Mouse (Mus musculus): Measurements from ENCODE around the gene Crip2. TPM values are rescaled to one million over a fixed set of nuclear protein-coding genes. Genes with fewer than 3 reads are reported as not detected.
A peak's percentile ranks its signal among the peaks of the same experiment; 100 is the strongest.

Gene Crip2
- polyA plus RNA-seq, 1 experiment = 137 TPM

DNA sequence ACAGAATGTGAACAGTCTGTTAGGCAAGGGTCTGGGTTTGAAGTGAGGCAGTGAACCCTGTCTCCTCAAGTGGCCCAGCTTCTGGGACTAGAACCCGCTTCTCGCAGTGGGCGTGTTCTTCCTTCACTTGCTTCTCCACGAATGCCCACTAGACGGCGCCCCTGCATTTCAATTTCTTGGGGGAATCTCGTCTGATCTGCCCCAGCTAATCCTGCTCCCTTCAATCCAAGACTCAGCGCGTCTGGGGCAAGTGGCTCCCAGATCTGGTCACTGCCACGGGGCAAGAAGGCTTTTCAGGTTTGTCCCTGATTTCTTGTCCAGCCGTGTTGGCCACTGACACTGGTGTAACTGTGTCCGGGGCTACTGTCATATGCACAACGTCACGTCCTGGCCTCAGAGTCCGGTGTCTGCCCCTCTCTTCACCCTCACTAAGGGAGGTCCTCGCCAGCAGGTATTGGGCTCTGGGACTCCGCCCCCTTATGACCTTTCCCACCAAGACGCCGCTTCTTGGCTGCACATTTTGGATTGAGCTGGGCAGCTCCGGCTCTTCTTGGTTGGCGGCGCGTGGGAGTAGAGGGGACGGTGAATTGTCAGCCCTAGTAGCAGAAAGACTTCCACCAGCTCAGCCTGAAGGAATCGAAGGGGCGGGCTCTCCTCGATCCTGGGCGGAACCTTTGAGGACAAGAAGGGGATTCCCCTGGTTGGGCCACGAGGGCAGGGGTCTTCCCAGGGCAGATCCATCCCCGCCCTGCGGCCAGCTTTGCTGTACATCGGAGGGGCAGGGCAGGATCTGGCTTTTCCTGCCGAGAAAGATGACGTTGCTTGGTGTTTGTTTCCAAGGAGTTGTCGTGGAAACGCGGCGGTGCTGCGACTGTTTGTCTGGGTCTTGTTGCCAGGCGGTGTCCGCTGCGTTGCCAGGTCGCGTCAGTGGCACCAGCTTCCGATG is 6.3 kb downstream of the Crip2 start, which contains the start of gene Crip1:
Gene Crip1 (plus strand): TSS at position 205 of the 946 bp plus-strand sequence.
- WGBS = 24% methylated on average over 45 of the region's 45 CpGs

GRCm38 (mm10) chr12:113147481-113147880 is 7.4 kb downstream of the Crip2 start:
- no peaks in the 10 kb centered on the region for H3K27me3 ChIP-seq (ENCODE audit: control insufficient read depth, insufficient read depth, low read length)
- H3K4me3 ChIP-seq (ENCODE audit: extremely low read depth, insufficient read depth, insufficient read length) = no peak overlapping the region
- DNase-seq (ENCODE audit: low read depth in 1 of 2, low spot score in 2 of 2) = no peak
- 91% methylated on average over 8 of the region's 8 CpGs for WGBS
- H3K27ac ChIP-seq (ENCODE audit: insufficient read depth, low read length) = no peak overlapping the region
- TF ChIP-seq POLR2A (IDR thresholded peaks at IDR 0.05; ENCODE audit: low read depth, low read length) = no peak
- no peaks in the 10 kb centered on the region for H3K36me3 ChIP-seq (ENCODE audit: control insufficient read depth, insufficient read depth, low read length)
- peaks cover 39% of the 10 kb centered on the region; the same call in 1 of the 2 replicates for H3K4me1 ChIP-seq (ENCODE audit: control insufficient read depth, insufficient read depth, insufficient read length)

More for the DNA sequence above, 6.3 kb downstream of the Crip2 start, which contains the start of gene Crip1:
- no peaks in the 10 kb centered on the region for H3K27me3 ChIP-seq (ENCODE audit: control insufficient read depth, insufficient read depth, low read length)
- peaks cover 38% of the 10 kb centered on the region; the same call in 1 of the 2 replicates for H3K4me1 ChIP-seq (ENCODE audit: control insufficient read depth, insufficient read depth, insufficient read length)
- peak; percentile 78; the same call in 1 of the 2 replicates for TF ChIP-seq CTCF (IDR thresholded peaks at IDR 0.05; ENCODE audit: extremely low read depth, insufficient read depth, insufficient read length, insufficient replicate concordance)
- no peak for TF ChIP-seq POLR2A (IDR thresholded peaks at IDR 0.05; ENCODE audit: low read depth, low read length)
- peak within 1 kb of the TSS; percentile 19; the same call in 1 of the 2 replicates for H3K27ac ChIP-seq (ENCODE audit: insufficient read depth, low read length)
- H3K4me3 ChIP-seq (ENCODE audit: extremely low read depth, insufficient read depth, insufficient read length) = peak within 1 kb of the TSS; percentile 43; the same call in 1 of the 2 replicates
- DNase-seq (ENCODE audit: low read depth in 1 of 2, low spot score in 2 of 2) = peak; percentile 70 to 88
- H3K36me3 ChIP-seq (ENCODE audit: control insufficient read depth, insufficient read depth, low read length) = no peaks in the 10 kb centered on the region

DNA sequence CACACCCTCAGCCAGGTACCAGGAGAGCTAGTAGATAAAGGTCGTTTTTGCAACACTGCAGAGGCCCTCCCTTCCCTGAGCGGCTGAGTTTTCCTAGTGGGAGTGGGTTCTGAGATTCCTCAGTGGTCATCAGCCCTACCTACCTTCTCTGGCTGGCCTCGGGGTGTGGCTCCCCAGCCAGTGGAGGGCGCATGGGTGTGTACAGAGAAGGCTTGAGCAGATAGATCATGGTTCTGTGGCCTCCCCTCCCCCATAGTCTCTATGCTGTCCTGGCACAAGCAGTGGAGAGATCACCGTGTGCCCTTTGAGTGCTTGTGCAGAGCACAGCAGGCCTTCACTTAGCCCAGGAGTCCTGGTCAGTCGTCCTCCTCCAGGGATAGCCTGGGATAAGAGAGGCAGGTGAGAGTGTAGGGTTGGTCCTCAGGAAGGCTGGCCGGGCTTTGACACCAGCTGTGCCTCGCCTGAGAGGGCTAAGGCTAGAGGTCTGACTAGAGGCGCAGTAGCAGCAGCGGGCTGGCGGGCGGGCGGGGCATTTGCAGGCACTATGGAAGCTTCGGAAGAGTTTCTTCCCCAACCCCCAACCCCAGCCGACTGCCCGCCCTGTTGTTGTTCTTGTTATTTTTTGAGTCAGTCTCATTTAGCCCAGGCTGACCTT is 8.5 kb downstream of the Crip2 start:
- no peaks in the 10 kb centered on the region for H3K27me3 ChIP-seq (ENCODE audit: control insufficient read depth, insufficient read depth, low read length)
- no peaks in the 10 kb centered on the region for H3K36me3 ChIP-seq (ENCODE audit: control insufficient read depth, insufficient read depth, low read length)
- DNase-seq (ENCODE audit: low read depth in 1 of 2, low spot score in 2 of 2) = peak in 1 of 2 experiments; percentile 64
- H3K27ac ChIP-seq (ENCODE audit: insufficient read depth, low read length) = no peak overlapping the region
- H3K4me3 ChIP-seq (ENCODE audit: extremely low read depth, insufficient read depth, insufficient read length) = no peak overlapping the region
- peak; percentile 6; the same call in 1 of the 2 replicates for TF ChIP-seq CTCF (IDR thresholded peaks at IDR 0.05; ENCODE audit: extremely low read depth, insufficient read depth, insufficient read length, insufficient replicate concordance)
- TF ChIP-seq POLR2A (IDR thresholded peaks at IDR 0.05; ENCODE audit: low read depth, low read length) = no peak
- WGBS = 67% methylated on average over 16 of the region's 16 CpGs
- peaks cover 44% of the 10 kb centered on the region; the same call in 1 of the 2 replicates for H3K4me1 ChIP-seq (ENCODE audit: control insufficient read depth, insufficient read depth, insufficient read length)

DNA sequence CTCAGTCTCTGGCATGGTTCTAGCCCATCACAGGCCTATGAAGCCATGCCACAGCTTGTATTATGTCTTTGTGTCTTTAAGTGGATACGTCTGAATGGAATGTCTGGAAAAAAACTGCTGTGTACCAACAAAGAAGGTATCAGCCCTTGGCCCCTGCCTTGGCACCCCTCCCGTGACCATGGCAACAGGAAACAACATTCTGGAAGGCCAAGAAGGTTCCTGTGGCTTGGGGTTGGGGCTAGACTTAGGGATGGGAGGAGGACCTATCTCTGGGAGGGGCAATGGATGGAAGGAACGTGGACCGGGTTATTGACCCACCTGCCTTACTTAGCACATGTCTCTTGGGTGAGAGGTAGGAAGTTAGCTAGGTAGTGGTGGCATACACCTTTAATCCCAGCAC is 9.3 kb downstream of the Crip2 start:
- no peak for DNase-seq (ENCODE audit: low read depth in 1 of 2, low spot score in 2 of 2)
- peaks cover 2% of the 10 kb centered on the region; the same call in 1 of the 2 replicates for H3K36me3 ChIP-seq (ENCODE audit: control insufficient read depth, insufficient read depth, low read length)
- WGBS = 80% methylated on average over 4 of the region's 4 CpGs
- H3K4me3 ChIP-seq (ENCODE audit: extremely low read depth, insufficient read depth, insufficient read length) = no peak overlapping the region
- TF ChIP-seq POLR2A (IDR thresholded peaks at IDR 0.05; ENCODE audit: low read depth, low read length) (no peak), CTCF (IDR thresholded peaks at IDR 0.05; ENCODE audit: extremely low read depth, insufficient read depth, insufficient read length, insufficient replicate concordance) (no peak)
- H3K27me3 ChIP-seq (ENCODE audit: control insufficient read depth, insufficient read depth, low read length) = no peaks in the 10 kb centered on the region
- no peak overlapping the region for H3K27ac ChIP-seq (ENCODE audit: insufficient read depth, low read length)
- H3K4me1 ChIP-seq (ENCODE audit: control insufficient read depth, insufficient read depth, insufficient read length) = peaks cover 44% of the 10 kb centered on the region; the same call in 1 of the 2 replicates

DNA sequence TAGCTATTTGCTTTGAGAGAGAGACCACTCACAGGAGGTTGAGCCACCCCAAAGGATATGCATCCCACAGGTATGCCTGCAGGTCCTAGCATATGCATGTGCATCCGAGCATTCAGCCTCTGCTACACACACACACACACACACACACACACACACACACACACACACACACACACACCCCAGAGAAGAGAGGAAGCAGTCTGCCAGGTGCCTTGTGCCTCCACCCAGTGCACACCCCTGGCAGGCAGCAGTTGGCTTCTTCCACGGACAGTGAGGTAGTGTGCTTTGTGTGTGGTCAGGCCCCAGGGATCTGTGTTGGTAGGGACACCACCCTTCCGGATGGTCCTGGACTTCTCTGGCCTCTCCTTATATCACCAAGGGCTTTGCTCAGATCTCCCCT is 9.9 kb downstream of the Crip2 start:
- WGBS = 48% methylated on average over 3 of the region's 3 CpGs
- TF ChIP-seq CTCF (IDR thresholded peaks at IDR 0.05; ENCODE audit: extremely low read depth, insufficient read depth, insufficient read length, insufficient replicate concordance) (no peak), POLR2A (IDR thresholded peaks at IDR 0.05; ENCODE audit: low read depth, low read length) (no peak)
- H3K36me3 ChIP-seq (ENCODE audit: control insufficient read depth, insufficient read depth, low read length) = peaks cover 2% of the 10 kb centered on the region; the same call in 1 of the 2 replicates
- peaks cover 47% of the 10 kb centered on the region; the same call in 1 of the 2 replicates for H3K4me1 ChIP-seq (ENCODE audit: control insufficient read depth, insufficient read depth, insufficient read length)
- peak in 1 of 2 experiments; percentile 43 for DNase-seq (ENCODE audit: low read depth in 1 of 2, low spot score in 2 of 2)
- H3K4me3 ChIP-seq (ENCODE audit: extremely low read depth, insufficient read depth, insufficient read length) = no peak overlapping the region
- H3K27ac ChIP-seq (ENCODE audit: insufficient read depth, low read length) = peak overlapping the region; percentile 41; the same call in 1 of the 2 replicates
- no peaks in the 10 kb centered on the region for H3K27me3 ChIP-seq (ENCODE audit: control insufficient read depth, insufficient read depth, low read length)

DNA sequence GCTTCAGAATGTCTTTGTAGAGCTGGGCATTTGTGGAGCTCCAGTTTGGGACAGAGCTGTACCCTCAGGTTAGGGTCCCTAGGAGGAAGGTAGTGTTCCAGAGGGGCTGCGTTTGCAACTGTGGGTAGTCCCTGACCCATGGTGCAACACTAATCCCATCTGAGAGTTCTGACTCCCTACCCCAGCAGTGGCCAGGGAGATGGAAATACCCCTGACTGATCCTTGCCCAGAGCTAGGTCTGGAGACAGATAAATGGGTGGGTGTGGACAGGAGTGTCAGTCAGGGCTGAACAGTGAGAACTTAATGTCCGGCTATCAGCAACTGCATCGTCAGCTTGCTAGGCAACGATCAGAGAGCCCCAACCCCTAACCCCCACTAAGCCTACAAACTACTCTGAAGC is 10.6 kb downstream of the Crip2 start:
- H3K4me3 ChIP-seq (ENCODE audit: extremely low read depth, insufficient read depth, insufficient read length) = no peak overlapping the region
- peaks cover 49% of the 10 kb centered on the region; the same call in 1 of the 2 replicates for H3K4me1 ChIP-seq (ENCODE audit: control insufficient read depth, insufficient read depth, insufficient read length)
- peaks cover 2% of the 10 kb centered on the region; the same call in 1 of the 2 replicates for H3K36me3 ChIP-seq (ENCODE audit: control insufficient read depth, insufficient read depth, low read length)
- 77% methylated on average over 4 of the region's 4 CpGs for WGBS
- no peaks in the 10 kb centered on the region for H3K27me3 ChIP-seq (ENCODE audit: control insufficient read depth, insufficient read depth, low read length)
- no peak for DNase-seq (ENCODE audit: low read depth in 1 of 2, low spot score in 2 of 2)
- TF ChIP-seq POLR2A (IDR thresholded peaks at IDR 0.05; ENCODE audit: low read depth, low read length) (no peak), CTCF (IDR thresholded peaks at IDR 0.05; ENCODE audit: extremely low read depth, insufficient read depth, insufficient read length, insufficient replicate concordance) (no peak)
- H3K27ac ChIP-seq (ENCODE audit: insufficient read depth, low read length) = no peak overlapping the region

All from spleen, adult 2 months (tissue).